Comparison of ENCODE assay signal across 10 mouse cellular contexts in the genomic region with DNA sequence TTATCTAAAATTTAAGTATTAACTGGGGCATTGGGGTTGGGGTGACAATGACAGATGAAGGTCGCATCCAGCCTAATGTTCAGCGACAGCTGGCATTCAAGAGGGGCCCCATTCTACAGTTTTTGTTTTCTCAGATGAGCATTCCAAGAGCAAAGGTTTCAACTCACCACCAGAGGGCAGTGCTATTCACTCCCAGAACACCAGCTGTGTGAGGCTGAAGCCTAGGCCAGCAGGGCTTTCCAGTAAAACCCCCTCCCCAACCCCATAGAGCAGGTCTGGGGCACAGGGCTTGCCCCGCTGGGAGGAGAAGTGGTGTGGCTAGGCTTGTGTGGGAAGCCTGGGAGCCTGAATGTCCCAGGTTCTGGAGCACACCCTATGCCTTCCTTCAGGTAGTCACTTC. TPM values are rescaled to one million over a fixed set of nuclear protein-coding genes. Genes with fewer than 3 reads are reported as not detected.
A peak's percentile ranks its signal among the peaks of the same experiment; 100 is the strongest.
DNase-seq lines count a peak whose midpoint lies in the region; ATAC-seq and TF ChIP-seq lines count a peak whose summit lies in the region.
"Had no signal": no experiment of that assay in that cellular context is flagged by ENCODE, and none has a peak within 500 bp of the region (broad histone marks: within the 10 kb centered on the region; RNA-seq: fewer than 3 reads in every experiment).

No protein-coding gene starts in this region.

- H3K4me1 ChIP-seq in intestine, embryonic 14.5 days (replicated peaks; ENCODE audit: control insufficient read depth, insufficient read depth, low read length), result no peaks in the 10 kb centered on the region
- H3K4me1 ChIP-seq in intestine, embryonic 15.5 days (replicated peaks), result 0 out of 2 replicates have a peak, but pooled peaks cover 4% of the 10 kb centered on the region
- H3K4me1 ChIP-seq in cortical plate, adult 2 months (ENCODE audit: control insufficient read depth, insufficient read depth, low read length), result peaks cover 1% of the 10 kb centered on the region; the same call in 1 of the 2 replicates
- H3K4me1 ChIP-seq in midbrain, embryonic 13.5 days (replicated peaks), result no peaks in the 10 kb centered on the region

- no peaks in the 10 kb centered on the region for H3K9me3 ChIP-seq in intestine, embryonic 14.5 days (ENCODE audit: control insufficient read depth, low read length)
- H3K9me3 ChIP-seq in intestine, embryonic 15.5 days, result no peaks in the 10 kb centered on the region
- no peaks in the 10 kb centered on the region for H3K9me3 ChIP-seq in midbrain, embryonic 13.5 days
- H3K9me3 ChIP-seq: lung, embryonic 15.5 days had no signal

- H3K27ac ChIP-seq in intestine, embryonic 14.5 days (ENCODE audit: low read depth), result no peak overlapping the region
- H3K27ac ChIP-seq in intestine, embryonic 15.5 days, result no peak overlapping the region
- H3K27ac ChIP-seq in cortical plate, adult 2 months (ENCODE audit: insufficient read depth, low read length), result no peak overlapping the region
- no peak overlapping the region for H3K27ac ChIP-seq in midbrain, embryonic 13.5 days
- H3K27ac ChIP-seq: embryonic facial prominence, embryonic 12.5 days; lung, embryonic 15.5 days had no signal

- H3K4me2 ChIP-seq in intestine, embryonic 14.5 days (ENCODE audit: low read length), result no peak overlapping the region
- no peak overlapping the region for H3K4me2 ChIP-seq in intestine, embryonic 15.5 days (replicated peaks)
- H3K4me2 ChIP-seq in midbrain, embryonic 13.5 days (replicated peaks), result no peak overlapping the region
- H3K4me2 ChIP-seq: embryonic facial prominence, embryonic 12.5 days; lung, embryonic 15.5 days had no signal

- intact Hi-C loops in heart, postnatal 14 days (cut with DNase I), result loop anchor here (2.0 kb wide), 1 partner anchor 44 kb away; no protein-coding TSS in a partner anchor

- in situ Hi-C loops in Patski (cut with MboI; ENCODE audit: low pct_unique_long_range_greater_than_20kb), result loop anchor here (5.0 kb wide), 1 partner anchor 41 kb away; no protein-coding TSS in a partner anchor

- WGBS in intestine, embryonic 14.5 days, result 10% methylated on average over 3 of the region's 3 CpGs
- WGBS in intestine, embryonic 15.5 days, result 12% methylated on average over 3 of the region's 3 CpGs
- 8% methylated on average over 3 of the region's 3 CpGs for WGBS in midbrain, embryonic 13.5 days

- peak; percentile 74 for DNase-seq in intestine, embryonic 14.5 days (ENCODE audit: low spot score)
- no peak for DNase-seq in Patski (ENCODE audit: low read depth, low spot score)
- peak; percentile 54 to 71 for DNase-seq in heart, postnatal 14 days
- peak; percentile 18 to 50 for DNase-seq in layer of hippocampus, postnatal 36 days
- DNase-seq in thymus, postnatal 14 days, result peak; percentile 55

- ATAC-seq in intestine, embryonic 14.5 days (replicated peaks; ENCODE audit: low FRiP score, low TSS enrichment, low read depth), result 0 out of 2 replicates have a peak, but pooled peaks have one; percentile 47
- ATAC-seq in intestine, embryonic 15.5 days, result no peak
- no peak for ATAC-seq in Patski
- 0 out of 2 replicates have a peak, but pooled peaks have one; percentile 62 for ATAC-seq in midbrain, embryonic 13.5 days

- H3K9ac ChIP-seq in intestine, embryonic 14.5 days (ENCODE audit: low read length), result no peak overlapping the region
- H3K9ac ChIP-seq in intestine, embryonic 15.5 days, result no peak overlapping the region
- H3K9ac ChIP-seq in midbrain, embryonic 13.5 days (replicated peaks), result no peak overlapping the region
- H3K9ac ChIP-seq: embryonic facial prominence, embryonic 12.5 days; lung, embryonic 15.5 days had no signal

- CTCF ChIA-PET in Patski (lab: Charles Lee), result interaction anchor here (0.9 to 1.9 kb wide), 9 partner anchors 8 to 95 kb away, joined by 3 to 6 read pairs (median 5); a partner anchor contains a TSS

- no peak overlapping the region for H3K4me3 ChIP-seq in intestine, embryonic 14.5 days (ENCODE audit: low read depth, low read length)
- H3K4me3 ChIP-seq in intestine, embryonic 15.5 days (replicated peaks), result no peak overlapping the region
- no peak overlapping the region for H3K4me3 ChIP-seq in cortical plate, adult 2 months (ENCODE audit: insufficient read depth, low read length)
- no peak overlapping the region for H3K4me3 ChIP-seq in midbrain, embryonic 13.5 days (replicated peaks)
- H3K4me3 ChIP-seq: embryonic facial prominence, embryonic 12.5 days; lung, embryonic 15.5 days had no signal

- POLR2A ChIA-PET in Patski (lab: Charles Lee), result interaction anchor here (0.6 kb wide), 1 partner anchor 44 kb away, joined by 3 read pairs; no protein-coding TSS in a partner anchor

- TF ChIP-seq POLR2A in cortical plate, adult 2 months (IDR thresholded peaks at IDR 0.05; ENCODE audit: extremely low read depth, insufficient read depth, low read length), result no peak

- peak; percentile 86 for TF ChIP-seq CTCF in Patski (IDR thresholded peaks at IDR 0.05)
- peak; percentile 74 for TF ChIP-seq CTCF in cortical plate, adult 2 months (IDR thresholded peaks at IDR 0.05; ENCODE audit: extremely low read depth, insufficient read depth, low read length)

- H3K36me3 ChIP-seq in intestine, embryonic 14.5 days (ENCODE audit: control insufficient read depth, insufficient read depth, low read length), result no peaks in the 10 kb centered on the region
- H3K36me3 ChIP-seq in intestine, embryonic 15.5 days, result no peaks in the 10 kb centered on the region
- H3K36me3 ChIP-seq in midbrain, embryonic 13.5 days, result no peaks in the 10 kb centered on the region
- H3K36me3 ChIP-seq: embryonic facial prominence, embryonic 12.5 days; lung, embryonic 15.5 days had no signal

- no peaks in the 10 kb centered on the region for H3K27me3 ChIP-seq in intestine, embryonic 14.5 days (replicated peaks; ENCODE audit: control insufficient read depth, insufficient read depth, low read length)
- H3K27me3 ChIP-seq in intestine, embryonic 15.5 days (replicated peaks), result no peaks in the 10 kb centered on the region
- H3K27me3 ChIP-seq in Patski, result no peaks in the 10 kb centered on the region
- no peaks in the 10 kb centered on the region for H3K27me3 ChIP-seq in midbrain, embryonic 13.5 days
- H3K27me3 ChIP-seq: embryonic facial prominence, embryonic 12.5 days; lung, embryonic 15.5 days had no signal

RNA-seq across cellular contexts. Expression of a gene that starts 38.7 kb away (rescaled TPM):
- polyA plus RNA-seq in intestine, embryonic 14.5 days (2014; fragmentation: Nextera tagmentation; extraction: Ambion mirVana), result 3.7 and 4.5 TPM in 2 replicates
- polyA plus RNA-seq in intestine, embryonic 15.5 days (2015; fragmentation: Nextera tagmentation; extraction: Ambion mirVana), result 2.8 and 4.3 TPM in 2 replicates
- 0.44 TPM for polyA plus RNA-seq in Patski (2021)
- 6.3 and 7.2 TPM in 2 replicates for polyA plus RNA-seq in cortical plate, adult 2 months (2012; rRNA removed)
- 1 to 10 TPM; 1.9 to 3.2 TPM for total RNA-seq in heart, postnatal 14 days (2021)
- 1 to 10 TPM; 2.1 to 2.9 TPM for total RNA-seq in layer of hippocampus, postnatal 36 days (2021)
- polyA plus RNA-seq in midbrain, embryonic 13.5 days (2015; fragmentation: Nextera tagmentation; extraction: Ambion mirVana), result 2.5 and 2.9 TPM in 2 replicates

RNA-seq across cellular contexts. Expression of a gene that starts 56.2 kb away (rescaled TPM):
- polyA plus RNA-seq in intestine, embryonic 14.5 days (2014; fragmentation: Nextera tagmentation; extraction: Ambion mirVana), result 3.5 and 3.6 TPM in 2 replicates
- 2.5 and 4.3 TPM in 2 replicates for polyA plus RNA-seq in intestine, embryonic 15.5 days (2015; fragmentation: Nextera tagmentation; extraction: Ambion mirVana)
- polyA plus RNA-seq in Patski (2021), result 7.1 TPM
- polyA plus RNA-seq in cortical plate, adult 2 months (2012; rRNA removed), result 2.3 and 2.7 TPM in 2 replicates
- total RNA-seq in heart, postnatal 14 days (2021), result 1 to 10 TPM in 1 of 2 experiments, under 1 TPM in 1; 0.80 to 1.2 TPM
- total RNA-seq in layer of hippocampus, postnatal 36 days (2021), result 1 to 10 TPM in 1 of 2 experiments, under 1 TPM in 1; 0.92 to 2.1 TPM
- 2.0 and 2.8 TPM in 2 replicates for polyA plus RNA-seq in midbrain, embryonic 13.5 days (2015; fragmentation: Nextera tagmentation; extraction: Ambion mirVana)

Comparison
In these comparisons a context has a peak if more than half of its experiments do, and no peak if none do; other contexts are left out.
1. ATAC-seq: peak in intestine, embryonic 14.5 days (single experiment) and midbrain, embryonic 13.5 days (single experiment); none in intestine, embryonic 15.5 days (single experiment) and Patski (single experiment).